Mouse (Mus musculus) neural tube, embryonic 13.5 days (tissue): ENCODE results near the gene Dock3. TPM values are rescaled to one million over a fixed set of nuclear protein-coding genes. Genes with fewer than 3 reads are reported as not detected.

Source experiments
- ATAC-seq: fragments of 200-750 bp; cut with Nextera tagmentation; 2 replicates; pipeline ENCODE4 v1.8.0; 2017; ENCODE audit warnings: low read depth, mild to moderate bottlenecking, moderate TSS enrichment, moderate library complexity
- H3K27ac ChIP-seq: fragments of 300-500 bp; sonication (generic); replicated peaks from 2 replicates; pipeline ENCODE4 v1.5.1; 2015; ENCODE audit warnings: moderate library complexity, mild to moderate bottlenecking, inconsistent platforms
- H3K27me3 ChIP-seq: fragments of 300-500 bp; sonication (generic); 2 replicates; pipeline ENCODE4 v1.6.1; 2015; ENCODE audit warnings: mild to moderate bottlenecking, inconsistent platforms
- H3K36me3 ChIP-seq: fragments of 300-500 bp; sonication (generic); 2 replicates; pipeline ENCODE4 v1.6.1; 2015; ENCODE audit warnings: mild to moderate bottlenecking, inconsistent platforms
- H3K4me1 ChIP-seq: fragments of 300-500 bp; sonication (generic); replicated peaks from 2 replicates; pipeline ENCODE4 v1.6.1; 2015; ENCODE audit warnings: inconsistent platforms
- H3K4me2 ChIP-seq: fragments of 300-500 bp; sonication (generic); 2 replicates; pipeline ENCODE4 v1.6.1; 2015; ENCODE audit warnings: inconsistent platforms, mild to moderate bottlenecking, moderate library complexity
- H3K4me3 ChIP-seq: fragments of 300-500 bp; sonication (generic); 2 replicates; pipeline ENCODE4 v1.5.1; 2015; ENCODE audit warnings: mild to moderate bottlenecking, inconsistent platforms
- H3K9ac ChIP-seq: fragments of 300-500 bp; sonication (generic); 2 replicates; pipeline ENCODE4 v1.6.1; 2015; ENCODE audit warnings: moderate library complexity, mild to moderate bottlenecking, inconsistent platforms
- H3K9me3 ChIP-seq: fragments of 300-500 bp; sonication (generic); 2 replicates; pipeline ENCODE4 v1.6.1; 2016; ENCODE audit warnings: inconsistent platforms
- WGBS: fragments of 180-500 bp; shearing (Covaris S2); methylation state at CpG from one replicate; pipeline ENCODE4 v1.1.7; 2015; 5-methylcytosine and 5-hydroxymethylcytosine counted together
- polyA plus RNA-seq: library from polyadenylated mRNA; unstranded; fragments of >200 nt; fragmentation: Nextera tagmentation; extraction: Ambion mirVana; gene quantifications from 2 replicates; pipeline ENCODE4 v1.2.1, GENCODE M21; 2015

The Dock3 gene
- polyA plus RNA-seq, 1 experiment from 2014 or later, result 14.6 TPM

- Histone ChIP-seq H3K4me2 (no peak overlapping the region), H3K4me3 (no peak overlapping the region), H3K4me1 (no peaks in the 10 kb centered on the region), H3K27ac (no peak overlapping the region), H3K9me3 (no peaks in the 10 kb centered on the region), H3K36me3 (no peaks in the 10 kb centered on the region), H3K9ac (no peak overlapping the region), H3K27me3 (no peaks in the 10 kb centered on the region)
- WGBS, result 82% methylated on average over 7 of the region's 7 CpGs
- no peak for ATAC-seq
These were observed 39.6 kb upstream of the Dock3 start for GRCm38 (mm10) chr9:107271177-107271938.

GRCm38 (mm10) chr9:107269772-107270171 lies 38.1 kb upstream of the Dock3 start:
- Histone ChIP-seq H3K27me3 (no peaks in the 10 kb centered on the region), H3K9ac (no peak overlapping the region), H3K4me2 (no peak overlapping the region), H3K27ac (no peak overlapping the region), H3K4me3 (no peak overlapping the region), H3K4me1 (no peaks in the 10 kb centered on the region), H3K9me3 (no peaks in the 10 kb centered on the region), H3K36me3 (no peaks in the 10 kb centered on the region)
- ATAC-seq, result no peak
- WGBS, result 100% methylated on average over 1 of the region's 1 CpGs

DNA sequence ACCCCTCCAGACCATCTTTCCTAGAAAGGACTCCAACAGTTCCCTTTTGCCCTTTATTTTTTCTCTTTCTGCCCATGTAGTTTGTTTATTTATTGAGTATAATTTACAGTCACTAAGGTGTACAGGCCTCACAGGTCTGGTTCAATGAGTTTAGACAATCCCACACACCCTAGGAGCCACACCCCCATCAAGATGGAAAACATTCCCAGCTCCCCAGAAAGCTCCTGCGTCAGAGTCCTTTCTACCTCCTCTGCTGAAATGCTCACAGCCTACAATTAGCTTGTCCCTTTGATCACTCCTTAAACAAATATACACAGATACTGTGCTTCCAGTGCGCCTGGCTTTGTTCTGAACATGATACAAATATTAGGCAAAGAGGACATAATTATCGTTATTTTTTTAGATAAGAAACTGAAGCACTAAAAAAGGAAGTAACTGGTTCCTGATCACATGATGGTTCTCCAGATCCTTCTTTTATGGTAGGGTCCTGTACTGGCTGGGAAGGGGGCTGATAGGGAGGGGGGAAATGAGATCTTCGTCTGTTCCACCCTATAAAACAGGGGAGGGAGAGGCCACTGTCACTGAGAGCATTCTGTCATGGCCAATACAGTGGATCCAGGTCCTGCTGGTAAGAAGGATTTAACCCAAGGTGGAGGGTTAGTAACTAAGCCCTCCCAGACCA lies 36.2 kb upstream of the Dock3 start:
- Histone ChIP-seq H3K9me3 (no peaks in the 10 kb centered on the region), H3K27ac (no peak overlapping the region), H3K9ac (no peak overlapping the region), H3K4me1 (no peaks in the 10 kb centered on the region), H3K36me3 (no peaks in the 10 kb centered on the region), H3K4me3 (no peak overlapping the region), H3K27me3 (no peaks in the 10 kb centered on the region), H3K4me2 (no peak overlapping the region)
- WGBS, result 50% methylated on average over 4 of the region's 4 CpGs
- no peak for ATAC-seq

- no peak for ATAC-seq
- H3K4me3 ChIP-seq, result no peak overlapping the region
- H3K9ac ChIP-seq, result no peak overlapping the region
- H3K4me2 ChIP-seq, result no peak overlapping the region
- no peaks in the 10 kb centered on the region for H3K36me3 ChIP-seq
- no peaks in the 10 kb centered on the region for H3K27me3 ChIP-seq
- WGBS, result 67% methylated on average over 1 of the region's 1 CpGs
- H3K9me3 ChIP-seq, result no peaks in the 10 kb centered on the region
- H3K4me1 ChIP-seq, result no peaks in the 10 kb centered on the region
- H3K27ac ChIP-seq, result no peak overlapping the region
These were observed 35.3 kb upstream of the Dock3 start for GRCm38 (mm10) chr9:107267028-107267427.

GRCm38 (mm10) chr9:107264731-107265130 lies 33.0 kb upstream of the Dock3 start:
- no peaks in the 10 kb centered on the region for H3K4me1 ChIP-seq
- H3K9me3 ChIP-seq, result no peaks in the 10 kb centered on the region
- H3K27ac ChIP-seq, result no peak overlapping the region
- no peak overlapping the region for H3K4me2 ChIP-seq
- no peaks in the 10 kb centered on the region for H3K36me3 ChIP-seq
- no peaks in the 10 kb centered on the region for H3K27me3 ChIP-seq
- H3K9ac ChIP-seq, result no peak overlapping the region
- WGBS, result 66% methylated on average over 3 of the region's 3 CpGs
- ATAC-seq, result no peak
- H3K4me3 ChIP-seq, result no peak overlapping the region

DNA sequence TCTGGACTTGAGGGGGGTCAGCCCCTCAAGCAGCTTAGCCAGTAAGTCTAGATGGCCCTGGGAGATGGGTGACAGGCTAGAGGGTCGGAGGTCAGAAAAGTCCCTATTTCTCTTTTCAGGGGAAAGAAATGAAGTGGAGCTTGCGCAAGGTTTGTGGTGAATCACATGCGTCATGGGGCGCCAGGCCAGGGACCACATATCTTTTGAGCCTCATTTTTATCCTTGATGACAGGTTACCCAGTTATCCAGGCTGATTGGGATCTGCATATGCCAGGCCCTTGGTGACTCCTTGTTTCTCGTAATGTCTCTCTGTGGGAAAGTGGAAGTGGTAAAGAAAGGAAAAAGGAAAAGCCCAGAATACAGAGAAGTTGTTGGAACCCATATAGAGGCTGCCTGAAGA lies 32.2 kb upstream of the Dock3 start:
- no peaks in the 10 kb centered on the region for H3K9me3 ChIP-seq
- no peaks in the 10 kb centered on the region for H3K4me1 ChIP-seq
- no peak overlapping the region for H3K27ac ChIP-seq
- H3K36me3 ChIP-seq, result no peaks in the 10 kb centered on the region
- ATAC-seq, result no peak
- no peaks in the 10 kb centered on the region for H3K27me3 ChIP-seq
- H3K9ac ChIP-seq, result no peak overlapping the region
- H3K4me3 ChIP-seq, result no peak overlapping the region
- H3K4me2 ChIP-seq, result no peak overlapping the region
- 92% methylated on average over 5 of the region's 5 CpGs for WGBS

DNA sequence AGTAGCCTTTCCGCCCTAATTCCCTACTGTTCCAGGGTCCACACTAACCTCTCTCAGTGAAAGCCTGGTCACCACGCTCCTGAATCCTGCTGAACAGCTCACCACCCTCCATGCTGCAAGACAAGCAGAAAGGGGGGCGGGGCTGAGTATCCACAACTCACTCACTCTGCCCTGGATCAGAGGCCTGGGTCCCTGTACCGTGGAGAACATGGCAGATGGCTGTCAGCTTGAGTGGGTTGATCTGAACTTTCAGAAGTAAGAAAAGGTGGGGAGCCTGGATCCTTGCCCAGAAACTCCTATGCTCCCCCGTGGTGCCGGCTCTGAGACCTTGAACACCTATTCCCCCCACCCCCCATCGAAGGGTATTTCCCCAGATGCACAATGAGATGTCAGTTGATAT lies 30.7 kb upstream of the Dock3 start:
- 78% methylated on average over 7 of the region's 7 CpGs for WGBS
- no peak for ATAC-seq

GRCm38 (mm10) chr9:107261792-107262191 lies 30.1 kb upstream of the Dock3 start:
- Histone ChIP-seq H3K4me3 (no peak overlapping the region), H3K27me3 (no peaks in the 10 kb centered on the region), H3K27ac (no peak overlapping the region), H3K4me1 (no peaks in the 10 kb centered on the region), H3K4me2 (no peak overlapping the region), H3K9ac (no peak overlapping the region), H3K36me3 (no peaks in the 10 kb centered on the region), H3K9me3 (no peaks in the 10 kb centered on the region)
- 80% methylated on average over 6 of the region's 6 CpGs for WGBS
- ATAC-seq, result no peak

More for the DNA sequence above, 30.7 kb upstream of the Dock3 start:
- H3K27ac ChIP-seq, result no peak overlapping the region
- H3K4me2 ChIP-seq, result no peak overlapping the region
- no peaks in the 10 kb centered on the region for H3K4me1 ChIP-seq
- H3K4me3 ChIP-seq, result no peak overlapping the region
- H3K36me3 ChIP-seq, result no peaks in the 10 kb centered on the region
- no peaks in the 10 kb centered on the region for H3K9me3 ChIP-seq
- no peak overlapping the region for H3K9ac ChIP-seq
- H3K27me3 ChIP-seq, result no peaks in the 10 kb centered on the region

DNA sequence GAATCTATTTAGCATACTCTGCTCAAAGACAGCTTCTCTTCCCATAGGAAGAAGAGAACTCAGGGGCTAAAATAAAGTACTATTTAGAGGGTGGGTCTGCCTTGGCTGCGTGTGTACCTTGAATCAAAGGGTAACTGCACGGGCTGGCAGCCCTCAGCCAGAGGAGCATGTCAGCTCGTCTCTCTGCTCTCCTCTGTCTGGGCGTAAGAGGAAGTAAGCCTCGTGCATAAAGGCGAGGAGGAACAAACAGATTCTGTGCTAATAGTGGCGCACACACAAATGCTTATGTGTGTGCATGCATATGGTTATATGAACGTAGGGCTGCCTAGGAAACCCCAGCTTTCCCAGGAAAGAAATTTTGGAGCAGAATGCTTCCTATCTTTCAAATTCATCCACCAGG lies 29.1 kb upstream of the Dock3 start:
- Histone ChIP-seq H3K27ac (no peak overlapping the region), H3K36me3 (no peaks in the 10 kb centered on the region), H3K4me2 (no peak overlapping the region), H3K4me3 (no peak overlapping the region), H3K9me3 (no peaks in the 10 kb centered on the region), H3K27me3 (no peaks in the 10 kb centered on the region), H3K9ac (no peak overlapping the region), H3K4me1 (peaks cover 4% of the 10 kb centered on the region)
- no peak for ATAC-seq
- 73% methylated on average over 8 of the region's 8 CpGs for WGBS

- Histone ChIP-seq H3K4me2 (no peak overlapping the region), H3K36me3 (no peaks in the 10 kb centered on the region), H3K27ac (no peak overlapping the region), H3K4me1 (peaks cover 8% of the 10 kb centered on the region), H3K27me3 (no peaks in the 10 kb centered on the region), H3K9ac (no peak overlapping the region), H3K9me3 (no peaks in the 10 kb centered on the region), H3K4me3 (no peak overlapping the region)
- ATAC-seq, result no peak
- WGBS, result 61% methylated on average over 2 of the region's 2 CpGs
These were observed 28.7 kb upstream of the Dock3 start for GRCm38 (mm10) chr9:107260429-107260828.

DNA sequence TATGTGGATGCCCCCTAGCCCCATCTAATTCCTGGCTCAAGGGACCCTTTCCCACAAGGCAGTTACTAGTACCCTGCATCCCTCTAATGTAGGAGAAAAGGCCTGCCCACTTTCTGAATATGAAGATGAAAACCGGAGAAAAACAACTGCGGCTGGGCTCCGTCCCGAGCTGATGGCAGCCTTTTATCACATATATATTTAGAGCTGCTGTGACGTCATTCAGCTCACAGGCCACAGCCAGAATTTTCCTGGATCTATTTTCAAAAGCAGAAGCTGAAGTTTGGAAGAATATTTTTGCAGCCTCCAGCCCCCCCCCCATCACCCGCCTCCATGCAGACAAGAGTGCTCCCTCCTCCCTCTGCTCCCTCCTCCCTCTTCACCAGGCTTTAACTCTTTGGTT lies 27.9 kb upstream of the Dock3 start:
- ATAC-seq, result no peak
- H3K36me3 ChIP-seq, result no peaks in the 10 kb centered on the region
- peaks cover 16% of the 10 kb centered on the region for H3K4me1 ChIP-seq
- no peak overlapping the region for H3K9ac ChIP-seq
- H3K4me3 ChIP-seq, result no peak overlapping the region
- no peaks in the 10 kb centered on the region for H3K9me3 ChIP-seq
- 70% methylated on average over 6 of the region's 6 CpGs for WGBS
- H3K4me2 ChIP-seq, result no peak overlapping the region
- H3K27me3 ChIP-seq, result no peaks in the 10 kb centered on the region
- no peak overlapping the region for H3K27ac ChIP-seq

DNA sequence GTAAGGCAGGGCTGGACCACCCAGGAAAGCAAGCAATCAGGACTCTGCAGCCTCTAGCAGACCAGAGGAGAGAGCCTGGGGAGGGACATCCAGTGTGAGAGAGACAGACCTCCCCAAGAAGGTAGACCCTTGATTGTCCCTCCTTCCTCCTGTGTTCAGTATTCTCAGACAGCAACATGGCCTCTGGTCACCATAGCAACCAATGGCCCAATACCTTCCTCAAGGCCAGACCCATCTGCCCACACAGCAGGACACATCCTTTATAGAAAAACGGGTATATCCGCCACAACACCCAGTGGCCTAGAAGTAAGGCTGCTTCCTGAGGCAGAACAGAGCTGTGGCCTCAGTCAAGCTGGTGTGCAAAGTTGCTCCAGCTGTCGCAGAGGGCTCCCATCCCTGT lies 23.9 kb upstream of the Dock3 start:
- H3K4me2 ChIP-seq, result no peak overlapping the region
- H3K36me3 ChIP-seq, result no peaks in the 10 kb centered on the region
- peaks cover 36% of the 10 kb centered on the region for H3K4me1 ChIP-seq
- no peaks in the 10 kb centered on the region for H3K9me3 ChIP-seq
- WGBS, result 23% methylated on average over 3 of the region's 3 CpGs
- H3K4me3 ChIP-seq, result no peak overlapping the region
- 0 out of 2 replicates have a peak overlapping the region, but pooled peaks have one; percentile 33 for H3K27ac ChIP-seq
- ATAC-seq, result peak; percentile 40
- H3K27me3 ChIP-seq, result no peaks in the 10 kb centered on the region
- 0 out of 2 replicates have a peak overlapping the region, but pooled peaks have one; percentile 13 for H3K9ac ChIP-seq
